Mouse (Mus musculus): Measurements from ENCODE around the gene Ano6. TPM values are rescaled to one million over a fixed set of nuclear protein-coding genes. Genes with fewer than 3 reads are reported as not detected.

Ano6 gene
- polyA plus RNA-seq, 1 experiment, result 53.9 TPM

DNA sequence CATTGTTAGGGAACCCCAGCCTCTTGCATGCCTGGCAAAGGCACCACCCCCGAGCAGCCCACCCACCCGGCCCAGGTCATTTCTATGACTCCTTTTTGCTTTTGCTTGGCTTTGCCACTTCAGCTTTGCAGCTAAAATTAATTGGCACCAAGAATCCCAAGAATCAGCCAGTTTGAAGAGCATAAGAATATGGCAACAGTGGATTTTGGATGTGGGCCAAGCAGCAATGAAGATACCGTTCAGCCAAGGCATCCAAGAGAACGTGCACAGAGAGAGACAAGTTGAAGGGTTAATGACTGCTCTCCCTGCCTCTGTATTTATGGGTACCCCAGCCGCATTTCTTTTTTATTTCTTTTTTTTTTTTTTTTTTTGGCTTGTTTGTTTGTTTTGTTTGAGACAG is 5.4 kb downstream of the Ano6 start:
- no peak for DNase-seq (ENCODE audit: low spot score)

DNA sequence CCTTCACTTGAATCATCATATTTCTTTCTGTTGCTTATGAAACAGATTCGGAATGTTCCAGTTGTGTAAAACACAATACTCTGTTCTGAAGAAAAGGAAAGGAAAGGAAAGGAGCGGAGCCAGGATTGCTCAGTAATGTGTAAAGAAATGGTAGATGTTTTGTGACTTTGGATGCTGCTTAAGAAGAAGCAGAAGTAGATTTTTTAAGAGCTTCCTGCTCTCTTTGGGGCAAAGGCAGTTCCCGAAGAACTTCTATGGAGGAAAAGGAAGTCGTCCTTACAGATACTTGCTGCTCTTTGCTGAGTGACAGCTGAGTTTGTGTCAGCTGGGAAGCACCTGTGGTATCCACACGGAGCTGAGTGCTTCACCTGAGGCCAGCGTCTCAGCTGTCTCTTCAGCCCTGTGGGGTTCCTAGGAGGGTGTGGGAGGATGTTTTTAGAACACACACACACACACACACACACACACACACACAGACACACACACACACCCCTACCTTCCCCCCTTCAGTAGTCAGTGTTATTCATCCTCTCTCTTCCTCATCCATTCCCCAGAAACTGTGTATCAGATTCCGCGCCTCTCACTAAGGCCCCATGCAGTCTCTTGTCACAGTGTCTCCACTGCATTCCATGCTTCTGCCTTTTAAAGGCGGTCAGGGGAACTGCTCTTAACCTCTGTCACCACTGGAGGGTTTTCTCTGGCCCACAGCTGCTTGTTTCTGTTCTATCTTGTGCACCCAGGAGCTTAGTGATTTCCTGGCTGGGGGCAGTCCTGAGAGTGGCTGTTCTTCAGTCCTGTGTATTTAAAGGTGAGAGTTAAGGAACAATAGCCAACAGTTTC is 6.7 kb downstream of the Ano6 start:
- DNase-seq (ENCODE audit: low spot score), result no peak

DNA sequence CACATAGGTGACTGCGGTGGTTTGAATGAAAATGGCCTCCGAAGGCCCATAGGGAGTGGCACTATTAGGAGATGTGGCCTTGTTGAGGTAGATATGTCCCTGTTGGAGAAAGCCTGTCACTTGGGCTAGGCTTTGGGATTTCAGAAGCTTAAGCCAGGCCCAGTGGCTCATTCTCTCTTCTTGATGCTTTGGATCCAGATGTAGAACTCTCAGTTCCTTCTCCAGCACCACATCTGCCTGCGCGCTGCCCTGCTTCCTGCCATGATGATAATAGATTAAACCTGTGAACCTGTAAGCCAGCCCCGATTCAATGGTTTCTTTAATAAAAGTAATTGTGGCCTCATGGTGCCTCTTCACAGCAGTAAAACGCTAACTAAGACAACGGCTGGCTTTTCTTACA is 7.6 kb downstream of the Ano6 start:
- no peak for DNase-seq (ENCODE audit: low spot score)

DNA sequence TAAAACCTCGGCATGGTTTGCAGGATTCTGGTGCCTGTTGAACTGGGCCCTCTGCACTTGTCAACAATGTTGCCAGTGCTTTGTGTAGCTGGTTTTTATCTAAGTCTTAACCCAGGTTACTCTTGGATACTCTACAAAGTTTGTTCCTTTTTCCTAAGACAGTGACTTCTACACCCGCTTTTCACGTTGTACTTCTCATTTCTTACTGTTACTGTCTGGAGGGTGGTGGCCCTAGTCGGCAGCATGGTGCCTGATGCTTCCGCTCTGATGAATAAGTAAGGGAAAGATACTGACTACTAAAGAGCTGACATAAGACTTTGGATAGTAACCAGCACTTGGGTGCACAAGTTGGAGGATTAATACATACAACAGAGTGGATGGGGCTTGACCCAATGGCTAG is 9.0 kb downstream of the Ano6 start:
- DNase-seq (ENCODE audit: low spot score), result no peak

DNA sequence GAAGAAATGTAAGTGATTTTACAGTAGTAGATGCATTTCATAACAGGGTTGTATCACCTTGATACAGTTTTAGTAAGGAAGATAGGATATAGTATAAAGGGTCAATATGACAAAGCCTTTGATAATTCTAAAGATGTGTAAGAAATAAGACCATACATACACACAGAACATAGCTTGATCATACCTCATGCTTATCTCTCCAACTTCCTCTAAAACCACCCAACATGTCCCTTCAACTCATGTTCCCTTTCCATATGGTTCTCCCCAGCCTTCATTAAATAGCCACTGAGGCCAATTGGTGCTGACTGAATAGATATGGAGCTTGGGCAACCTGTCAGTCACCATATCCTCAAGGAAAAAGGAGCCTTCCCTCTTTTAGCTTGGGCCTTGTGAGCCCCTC is 9.4 kb downstream of the Ano6 start:
- DNase-seq (ENCODE audit: low spot score), result no peak

DNA sequence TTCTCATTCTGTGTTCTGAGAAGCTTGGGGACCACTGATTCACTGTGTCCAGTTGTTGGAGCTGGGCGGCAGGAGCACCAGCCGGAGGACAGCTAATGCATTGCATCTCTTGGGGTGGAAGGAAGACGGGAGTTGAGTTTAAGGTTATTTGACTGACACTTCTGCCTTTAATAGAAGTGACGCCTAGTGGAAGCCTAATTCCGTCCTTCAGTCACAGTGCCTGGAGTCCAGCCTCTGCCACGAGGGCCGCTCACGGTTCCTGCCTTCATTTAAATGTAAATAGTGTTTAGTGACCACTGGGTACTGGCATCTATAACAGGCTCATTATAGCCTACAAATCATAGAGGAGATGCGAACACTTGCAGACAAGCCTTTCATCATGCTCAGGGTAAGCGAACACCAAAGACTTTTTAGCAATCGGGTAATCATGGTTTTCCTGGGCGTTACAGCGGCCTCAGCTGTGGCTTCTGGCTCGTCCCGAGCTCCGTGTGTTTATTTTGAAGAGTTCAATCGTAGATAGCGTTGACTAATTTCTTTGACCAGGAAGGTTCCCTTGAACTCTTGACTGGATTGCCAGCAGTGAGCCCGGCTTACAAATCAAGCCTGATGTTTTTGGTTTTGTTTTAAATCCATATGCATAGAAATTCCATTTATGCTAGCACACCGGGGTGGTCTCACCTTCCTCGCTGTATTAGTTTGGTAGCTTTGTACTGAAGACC is 10.8 kb downstream of the Ano6 start:
- DNase-seq (ENCODE audit: low spot score), result no peak

DNA sequence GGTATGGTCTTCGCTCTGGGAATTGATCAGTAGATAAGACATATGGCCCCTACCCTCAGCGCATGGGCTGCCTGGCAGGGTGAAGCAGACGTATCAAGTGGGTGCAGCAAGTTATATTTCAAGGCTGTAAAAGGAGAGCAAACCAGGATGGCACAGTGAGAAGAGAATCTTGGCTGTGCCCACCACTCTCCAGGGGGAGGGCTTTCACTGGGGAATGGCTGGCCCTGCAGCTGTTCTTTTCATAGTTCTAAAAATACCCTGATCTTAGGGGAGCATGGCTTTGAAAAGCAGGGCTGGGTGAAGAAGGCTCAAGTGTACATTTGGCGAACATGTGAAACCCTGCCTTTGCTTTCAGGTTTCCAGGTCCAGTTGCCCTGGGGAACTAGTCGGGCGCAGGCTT is 11.5 kb downstream of the Ano6 start:
- no peak for DNase-seq (ENCODE audit: low spot score)

DNA sequence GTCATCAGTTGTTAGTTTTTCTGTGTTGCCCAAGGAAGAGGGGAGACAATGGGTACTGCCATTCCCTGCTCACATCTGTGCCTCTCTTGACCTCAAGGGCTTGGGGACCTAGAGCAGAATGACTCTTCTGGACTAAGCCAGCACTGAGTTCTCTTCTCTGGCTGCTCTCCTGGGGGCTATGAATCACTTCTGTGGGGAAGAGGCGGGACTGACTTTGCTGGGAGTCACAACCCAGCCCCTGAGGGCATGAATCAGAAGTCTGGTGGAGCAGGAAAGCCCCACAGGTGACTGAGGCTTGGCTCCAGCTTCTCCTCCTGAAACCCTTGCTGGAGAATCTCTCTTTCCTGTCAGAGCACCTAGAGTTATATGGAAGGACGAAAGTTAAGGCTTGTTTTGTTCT is 12.1 kb downstream of the Ano6 start:
- no peak for DNase-seq (ENCODE audit: low spot score)

DNA sequence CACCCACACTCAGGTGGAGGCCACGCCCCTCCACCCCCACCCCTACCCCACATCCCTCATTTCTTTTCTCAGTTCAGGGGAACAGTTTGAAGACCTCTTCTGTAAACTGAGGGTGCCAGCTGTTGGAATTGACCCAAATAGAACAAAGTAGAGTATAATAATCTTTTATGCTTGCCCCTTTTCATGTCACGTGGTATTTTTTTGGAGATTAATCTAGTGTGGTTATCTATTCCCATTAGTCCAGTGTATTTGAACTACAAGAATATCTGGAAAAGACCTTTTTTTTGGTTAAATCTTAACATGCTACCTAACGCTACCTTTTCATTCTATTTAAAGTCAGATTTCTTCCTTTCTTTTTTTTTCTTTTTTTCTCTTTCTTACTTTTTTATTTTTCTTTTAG is 12.8 kb downstream of the Ano6 start:
- no peak for DNase-seq (ENCODE audit: low spot score)

DNA sequence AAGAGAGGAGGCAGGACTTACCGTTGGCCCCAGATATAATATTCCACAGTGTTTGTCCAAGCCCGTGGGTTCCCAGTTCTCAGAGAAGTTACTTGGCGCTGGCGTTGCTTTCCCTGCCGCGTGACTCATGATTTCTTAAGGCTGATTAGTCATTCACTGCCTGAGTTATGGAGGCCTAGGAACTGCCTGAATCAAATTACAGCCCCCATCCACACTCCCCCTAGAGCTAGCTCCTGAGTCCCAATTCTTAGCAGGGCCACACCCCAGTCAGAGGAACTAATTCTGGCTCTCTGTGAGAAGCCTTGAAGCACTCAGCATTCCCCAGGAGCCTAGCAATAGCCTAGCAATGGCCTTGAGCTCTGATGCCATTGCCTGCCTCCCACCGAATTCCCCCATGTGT is 13.6 kb downstream of the Ano6 start:
- DNase-seq (ENCODE audit: low spot score), result no peak

DNA sequence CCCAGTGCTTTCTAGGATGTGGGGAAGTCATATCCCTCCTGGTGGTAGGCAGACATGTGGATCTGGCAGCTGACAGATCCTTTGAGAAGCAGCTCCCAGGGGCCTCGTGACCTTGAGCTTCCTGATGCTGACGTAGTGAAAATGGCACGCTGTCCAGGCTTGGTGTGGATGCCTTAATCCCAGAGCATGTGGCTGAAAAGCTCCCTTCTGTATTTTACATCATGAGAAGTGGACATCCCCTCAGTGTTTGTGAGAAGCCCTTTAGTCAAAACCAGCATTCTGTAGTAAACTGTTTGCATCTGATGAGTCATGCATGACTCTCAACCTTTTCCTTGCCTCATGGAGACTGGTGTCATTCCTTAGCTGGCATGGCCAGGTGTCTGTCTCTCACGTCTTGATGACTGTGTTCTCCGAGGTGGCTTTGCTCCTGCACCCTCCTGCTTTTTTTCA is 14.4 kb downstream of the Ano6 start:
- no peak for DNase-seq (ENCODE audit: low spot score)

DNA sequence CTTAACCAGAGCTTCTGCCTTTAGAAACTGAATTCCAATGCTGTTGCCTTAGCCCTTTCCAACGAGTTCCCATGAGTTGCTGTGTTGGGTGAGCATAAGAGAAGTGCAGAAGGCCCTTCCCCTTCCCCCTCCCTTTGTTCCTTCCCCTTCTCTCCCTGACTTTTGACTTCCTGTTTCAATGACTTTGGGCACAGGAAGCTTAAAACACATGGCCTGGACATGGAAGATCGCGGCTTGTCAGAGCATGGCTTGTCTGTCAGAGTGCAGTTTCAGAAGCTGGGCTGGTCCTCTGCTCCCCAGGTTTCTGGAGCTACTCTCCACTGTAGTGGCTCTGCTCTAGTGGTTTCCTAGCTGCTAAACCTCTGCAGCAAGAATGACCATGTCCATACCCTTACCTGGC is 17.3 kb downstream of the Ano6 start:
- no peak for DNase-seq (ENCODE audit: low spot score)

DNA sequence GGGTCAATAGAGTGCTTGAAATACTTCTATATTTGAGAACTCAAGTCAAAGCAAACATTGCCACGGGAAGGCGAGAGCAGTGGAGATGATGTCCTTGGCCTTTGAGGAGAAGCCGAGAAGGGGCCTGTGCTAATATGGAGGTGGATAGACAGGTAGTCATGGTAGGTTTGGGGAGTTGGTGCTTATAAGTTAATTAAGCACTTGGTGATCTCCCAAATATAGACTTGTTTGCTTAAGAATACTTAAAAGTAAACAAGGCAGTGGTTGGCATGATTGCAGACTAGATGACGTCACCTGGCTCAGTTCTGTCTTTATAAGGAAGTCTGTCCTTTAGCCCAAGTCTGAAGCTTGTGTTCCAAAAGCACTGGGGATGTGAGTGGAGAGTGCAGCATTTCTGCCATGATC is 19.7 kb downstream of the Ano6 start:
- no peak for DNase-seq (ENCODE audit: low spot score)

DNA sequence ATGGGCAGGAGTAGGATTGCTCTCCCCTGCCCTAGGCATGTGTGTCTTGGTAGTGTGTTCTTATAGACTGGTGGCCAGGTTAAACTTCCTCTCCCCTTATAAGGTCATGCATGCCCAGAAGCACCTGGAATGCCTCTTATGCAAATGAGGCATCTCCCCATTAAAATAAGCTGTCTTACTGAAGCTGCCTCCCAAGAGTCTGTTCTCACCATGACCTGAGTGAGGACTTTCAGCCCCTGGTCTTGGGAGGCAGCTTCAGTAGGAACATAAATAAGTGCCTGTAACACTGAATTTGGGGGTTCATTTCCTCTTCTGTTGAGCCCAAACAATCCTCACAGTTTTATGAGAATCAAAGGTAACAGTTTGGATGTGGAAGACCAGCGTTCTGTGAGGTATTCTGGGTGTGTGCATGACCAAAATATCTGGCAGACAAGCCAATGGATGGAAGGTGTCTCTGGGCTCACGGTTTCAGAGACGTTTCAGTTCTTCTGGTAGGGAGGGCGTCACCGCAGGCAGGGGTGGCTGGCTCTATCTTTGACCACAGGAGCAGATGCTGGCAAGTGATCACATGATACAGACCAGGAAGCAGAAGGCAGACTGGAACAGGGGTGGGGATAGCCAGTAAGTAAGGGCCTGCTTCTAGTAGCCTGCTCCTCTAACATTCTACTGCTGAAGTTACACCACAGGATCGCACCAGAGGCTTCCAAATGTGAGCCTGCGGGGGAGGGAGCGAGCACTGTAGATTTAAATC is 22.4 kb downstream of the Ano6 start:
- DNase-seq (ENCODE audit: low spot score), result no peak

DNA sequence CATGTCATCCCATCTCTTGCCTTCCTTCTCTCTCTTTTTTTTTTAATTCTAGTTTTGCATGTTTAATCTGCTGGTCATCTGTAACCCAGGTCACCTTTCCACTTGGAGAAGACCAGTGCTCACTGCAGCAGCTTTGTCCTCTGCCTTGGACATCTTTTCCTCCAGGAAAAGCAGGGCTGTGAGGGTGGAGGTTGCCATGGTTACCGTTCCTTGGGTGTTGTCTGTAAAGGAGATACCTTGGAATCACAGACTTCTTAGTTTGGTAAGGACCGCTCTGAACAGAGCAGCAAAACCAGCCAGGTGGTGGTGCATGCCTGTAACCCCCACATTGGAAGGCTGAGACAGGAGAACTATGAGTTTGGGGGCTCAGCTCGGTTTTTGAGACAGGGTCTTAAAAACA is 26.9 kb downstream of the Ano6 start:
- no peak for DNase-seq (ENCODE audit: low spot score)

DNA sequence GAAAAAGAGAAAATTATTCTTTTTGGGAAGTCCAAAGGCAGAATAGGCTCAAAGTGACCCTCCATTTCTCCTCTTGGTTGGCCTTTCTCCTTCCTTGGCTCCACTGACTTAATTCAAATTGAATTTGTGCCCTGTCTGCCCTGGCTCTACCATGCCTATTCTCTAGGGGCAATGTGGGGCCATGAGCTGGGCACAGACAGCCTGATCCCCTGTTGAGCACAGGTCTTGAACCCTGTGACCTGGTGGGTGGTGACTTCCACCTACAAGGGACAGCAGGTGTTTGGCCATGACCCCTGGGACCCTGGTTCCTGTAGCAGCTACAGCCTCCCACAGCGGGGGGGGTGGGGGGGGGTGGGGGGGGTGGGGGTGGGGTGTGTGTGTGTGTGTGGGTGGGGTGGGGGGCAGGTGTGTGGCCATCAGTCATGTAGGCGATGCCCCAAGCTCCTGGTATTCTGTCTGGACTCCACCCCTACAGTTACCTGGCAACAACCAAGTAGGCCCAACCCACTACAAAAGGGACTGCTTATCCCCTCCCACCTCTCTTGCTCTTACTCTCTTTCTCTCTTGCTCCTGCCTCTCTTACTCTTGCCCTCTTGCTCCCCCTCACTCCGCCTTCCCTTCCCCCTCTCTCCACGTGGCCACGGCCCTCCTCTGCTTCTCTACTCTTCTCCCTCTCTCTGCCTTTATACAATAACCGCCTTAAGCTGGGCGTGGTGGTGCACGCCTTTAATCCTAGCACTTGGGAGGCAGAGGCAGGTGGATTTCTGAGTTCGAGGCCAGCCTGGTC is 28.8 kb downstream of the Ano6 start:
- DNase-seq (ENCODE audit: low spot score), result no peak

DNA sequence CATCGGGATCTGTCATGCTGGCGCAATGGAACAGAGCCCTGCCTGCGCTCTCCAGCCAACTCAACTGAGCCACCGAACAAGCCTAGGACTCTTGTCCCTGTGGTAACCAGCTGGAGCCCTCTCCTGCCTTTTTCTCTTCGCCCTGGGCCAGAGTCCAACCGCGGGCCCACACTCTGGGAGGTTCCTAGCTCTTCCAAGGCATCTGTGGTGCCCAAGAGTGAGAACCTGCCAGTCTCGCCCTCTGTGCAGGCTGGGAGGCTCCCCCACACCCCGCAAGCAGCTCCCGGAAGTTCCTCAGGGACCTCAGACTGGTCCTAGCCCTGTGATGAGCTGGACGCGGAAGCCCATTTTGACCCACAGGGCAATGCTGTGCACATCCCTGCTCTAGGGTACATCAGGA is 29.5 kb downstream of the Ano6 start:
- DNase-seq (ENCODE audit: low spot score), result no peak

DNA sequence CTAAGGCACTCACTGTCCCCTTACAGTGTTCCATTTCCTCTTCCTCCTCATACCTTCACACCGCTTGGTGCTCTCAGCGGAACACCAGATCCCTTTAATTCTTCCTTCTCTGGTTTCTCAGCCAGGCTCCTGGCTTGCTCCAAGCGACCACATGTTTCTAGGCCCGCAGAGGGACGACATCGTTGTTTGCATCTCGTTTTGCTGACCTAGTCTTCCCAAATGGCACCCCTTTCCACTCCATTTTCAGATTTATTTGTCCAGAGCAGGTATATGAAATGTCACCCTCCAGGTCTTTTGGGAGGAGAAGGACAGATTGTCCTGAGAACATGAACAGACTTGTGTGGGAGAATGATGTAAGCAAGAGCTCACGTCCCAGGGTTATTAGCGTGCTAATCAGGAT is 30.0 kb downstream of the Ano6 start:
- DNase-seq (ENCODE audit: low spot score), result no peak

DNA sequence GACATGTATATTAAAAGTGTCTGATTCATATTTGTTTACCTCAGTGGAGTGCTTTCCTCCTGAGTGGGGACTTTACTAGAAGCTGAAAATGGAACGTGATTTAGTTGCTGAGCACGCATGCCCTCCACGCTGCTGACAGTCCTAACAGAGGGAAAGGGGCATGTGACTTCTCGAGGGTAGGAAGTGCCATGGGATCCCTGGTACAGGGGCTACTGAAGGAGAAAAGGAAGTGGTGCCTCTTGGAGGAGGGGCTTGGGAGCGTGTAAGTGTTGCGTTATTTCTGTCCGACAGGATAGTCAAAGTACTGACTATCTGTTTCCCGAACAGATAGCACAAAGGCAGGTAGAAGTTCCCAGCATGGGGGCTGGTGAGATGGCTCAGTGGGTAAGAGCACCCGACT is 31.5 kb downstream of the Ano6 start:
- no peak for DNase-seq (ENCODE audit: low spot score)

DNA sequence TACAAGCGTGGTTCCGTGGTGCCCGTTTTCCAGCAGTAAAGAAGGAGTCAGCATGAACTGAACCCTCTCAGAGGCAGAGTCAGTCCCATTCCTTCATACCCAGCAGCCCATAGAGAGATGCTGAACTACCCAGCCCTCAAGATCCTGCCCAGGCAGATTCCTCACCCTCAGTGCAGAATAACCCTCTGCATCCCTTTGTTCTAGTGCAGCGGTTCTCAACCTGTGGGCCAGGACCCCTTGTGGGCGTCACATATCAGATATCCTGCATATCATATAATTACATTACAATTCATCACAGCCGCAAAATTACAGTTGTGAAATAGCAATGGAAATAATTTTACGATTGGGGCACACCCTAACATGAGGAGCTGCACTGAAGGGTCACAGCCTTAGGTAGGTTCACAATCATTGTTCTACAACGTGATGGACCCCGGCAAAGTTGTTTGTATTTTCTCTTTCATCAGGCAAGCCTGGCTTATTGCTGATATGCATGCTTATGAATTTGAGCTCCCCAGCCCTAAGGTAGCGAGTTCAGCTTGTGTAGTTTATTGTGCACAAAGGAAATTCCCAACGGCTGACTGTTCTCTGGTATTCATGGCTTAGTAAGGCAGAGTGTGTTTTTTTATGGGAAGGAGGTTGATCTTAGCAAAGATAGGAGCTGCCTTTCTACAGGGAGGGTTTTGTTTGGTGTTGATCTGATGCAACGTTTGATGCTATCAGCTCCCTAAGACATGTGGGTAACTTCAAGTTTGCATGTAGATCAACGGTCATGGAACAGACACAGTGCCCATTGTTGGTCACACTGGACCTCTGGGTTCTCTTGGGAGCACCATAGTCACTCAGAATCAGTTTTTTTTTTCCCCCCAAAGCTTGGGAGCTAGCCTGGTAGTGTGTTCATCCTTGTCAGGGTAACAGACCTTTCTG is 33.0 kb downstream of the Ano6 start:
- no peak for DNase-seq (ENCODE audit: low spot score)

DNA sequence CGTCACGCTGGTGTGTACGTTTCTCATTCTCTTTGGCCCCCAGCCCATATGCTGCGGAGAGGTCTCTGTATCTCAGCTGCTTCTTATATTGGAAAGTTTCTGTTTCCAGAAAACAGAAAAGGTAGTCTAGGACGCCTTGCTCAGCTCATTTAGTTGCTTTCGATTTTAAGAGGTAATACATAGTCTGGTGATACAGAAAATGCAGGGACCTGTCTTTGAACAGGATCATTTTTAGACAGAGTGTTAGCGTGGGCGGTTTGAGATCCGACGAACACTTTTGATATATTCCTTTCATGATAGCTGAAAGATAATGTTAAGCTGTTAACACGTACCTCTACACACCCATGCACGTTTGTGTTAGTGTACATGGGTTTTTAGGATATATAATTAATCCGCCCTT is 35.9 kb downstream of the Ano6 start:
- no peak for DNase-seq (ENCODE audit: low spot score)

All from urinary bladder, adult 2 months (tissue).